Mouse (Mus musculus) heart, adult 11 months (tissue): ENCODE measurements around the gene St13.

Source experiments
- DNase-seq: peaks from one replicate; pipeline ENCODE4 v3.0.0; 2022

The St13 gene

DNA sequence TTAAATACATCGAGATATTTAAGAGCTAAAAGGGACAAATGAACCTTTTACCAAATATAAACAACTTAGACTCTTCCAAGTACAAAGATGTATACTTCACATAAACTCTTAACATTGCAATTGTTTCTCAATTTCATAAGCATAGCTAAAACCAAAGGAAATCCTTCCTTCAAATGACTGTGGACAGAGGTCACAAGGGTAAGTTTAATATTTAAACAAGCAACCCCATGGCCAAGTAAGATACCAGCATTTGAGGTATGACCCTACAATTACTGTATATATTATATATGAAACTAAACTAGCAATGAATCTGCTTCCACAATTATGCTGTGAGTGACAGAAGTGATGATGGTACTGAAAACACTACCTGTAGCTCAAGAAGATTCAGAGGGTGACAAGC lies 35.6 kb downstream of the St13 start:
- DNase-seq: no peak

DNA sequence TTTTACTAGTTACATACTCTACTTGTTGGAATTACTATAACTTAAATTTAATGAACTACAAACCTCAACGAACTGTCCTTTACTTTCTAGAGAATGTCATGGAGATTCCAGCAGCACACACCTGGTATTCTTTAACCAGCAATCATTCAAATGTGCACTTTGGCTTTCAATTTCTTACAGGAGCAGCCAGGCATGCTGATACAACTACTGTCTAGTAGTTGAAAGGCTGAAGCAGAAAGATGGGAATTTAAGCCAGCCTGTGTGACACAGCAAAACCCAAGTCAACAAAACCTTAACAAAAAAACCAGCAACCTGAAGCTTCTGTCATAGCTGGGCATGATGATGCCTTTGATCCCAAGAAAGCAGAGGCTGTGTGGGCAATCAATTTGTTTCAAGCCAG lies 37.4 kb downstream of the St13 start:
- DNase-seq: peak; percentile 42

- peak; percentile 86 for DNase-seq
Measured at GRCm38 (mm10) chr15:81361417-81362015, 38.4 kb downstream of the St13 start.

GRCm38 (mm10) chr15:81361022-81361404 lies 38.9 kb downstream of the St13 start:
- DNase-seq: no peak

DNA sequence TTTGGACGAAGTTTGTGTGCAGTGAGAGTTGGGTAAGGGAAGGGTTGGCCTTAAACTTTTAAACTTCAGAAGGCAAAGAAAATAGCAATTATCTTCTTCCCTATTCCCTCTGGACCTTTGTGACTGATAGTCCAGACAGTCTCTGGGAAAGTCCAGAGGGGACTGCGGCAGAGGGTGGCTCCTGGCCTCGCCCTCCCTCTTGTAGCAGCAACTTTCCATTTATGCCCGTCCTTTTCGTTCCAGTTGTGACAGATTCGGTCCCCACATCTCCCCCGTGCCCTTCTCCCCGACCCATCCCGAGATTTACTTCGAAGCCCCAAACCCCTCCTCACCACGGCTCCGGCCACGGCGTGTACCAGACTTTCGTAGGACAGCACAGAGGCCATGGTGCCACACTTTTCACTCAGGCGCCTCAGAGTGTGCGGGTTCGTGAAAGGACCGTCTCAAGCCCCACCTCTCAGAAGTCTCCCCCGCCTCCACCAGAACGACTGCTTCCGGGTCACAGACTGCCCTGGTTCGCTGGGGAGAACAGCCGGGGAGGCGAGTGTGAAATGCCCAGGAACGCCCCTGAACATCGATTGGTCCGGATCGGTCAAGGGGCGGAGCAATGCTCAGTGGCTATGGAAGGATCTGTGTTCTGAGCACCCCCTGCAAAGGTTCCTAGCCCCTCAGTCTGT lies 39.4 kb downstream of the St13 start, which contains the start of gene Slc25a17:
Gene Slc25a17, minus strand, starts transcription at position 468 of the 677 bp plus-strand sequence.
- peak; percentile 100 for DNase-seq

DNA sequence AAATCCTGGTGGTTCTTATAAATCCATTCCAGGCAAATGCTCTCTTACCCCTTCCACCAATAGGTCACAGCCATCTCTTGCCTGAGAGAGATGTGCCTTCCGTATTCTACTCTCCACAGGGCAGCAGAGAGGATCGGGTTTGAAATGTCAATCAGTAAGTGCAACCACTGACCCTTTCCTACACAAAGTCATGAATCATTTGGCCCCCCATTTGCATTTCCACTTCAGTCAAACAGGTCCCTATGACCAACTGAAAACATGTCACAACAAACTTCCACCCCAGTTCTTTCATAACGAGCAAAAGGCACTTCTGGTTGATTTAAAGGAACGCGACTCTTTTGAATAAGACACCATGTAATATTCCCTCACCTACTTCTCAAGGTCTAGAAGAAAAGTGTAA lies 40.5 kb downstream of the St13 start:
- DNase-seq: peak; percentile 72

DNA sequence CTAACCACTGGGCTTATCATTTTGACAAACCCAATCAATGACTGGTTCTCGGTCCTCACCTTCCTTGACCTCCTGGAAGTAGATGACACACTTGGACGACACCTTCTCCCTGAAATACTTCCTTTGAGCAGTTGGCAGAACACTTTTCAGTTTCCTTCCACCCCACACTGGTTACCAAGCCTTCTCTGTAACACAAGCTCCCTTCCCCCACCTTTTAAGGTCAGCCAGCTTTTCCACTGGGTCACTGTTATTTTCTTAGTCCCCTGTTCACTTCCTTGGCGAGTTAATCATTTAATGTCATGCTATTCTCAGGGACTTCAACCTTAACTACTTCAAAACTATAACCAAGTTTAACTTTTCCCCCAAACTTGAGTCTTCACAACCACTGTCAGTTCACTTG lies 40.9 kb downstream of the St13 start:
- DNase-seq: peak; percentile 68

GRCm38 (mm10) chr15:81356946-81357345 lies 42.9 kb downstream of the St13 start:
- DNase-seq: peak; percentile 59

DNA sequence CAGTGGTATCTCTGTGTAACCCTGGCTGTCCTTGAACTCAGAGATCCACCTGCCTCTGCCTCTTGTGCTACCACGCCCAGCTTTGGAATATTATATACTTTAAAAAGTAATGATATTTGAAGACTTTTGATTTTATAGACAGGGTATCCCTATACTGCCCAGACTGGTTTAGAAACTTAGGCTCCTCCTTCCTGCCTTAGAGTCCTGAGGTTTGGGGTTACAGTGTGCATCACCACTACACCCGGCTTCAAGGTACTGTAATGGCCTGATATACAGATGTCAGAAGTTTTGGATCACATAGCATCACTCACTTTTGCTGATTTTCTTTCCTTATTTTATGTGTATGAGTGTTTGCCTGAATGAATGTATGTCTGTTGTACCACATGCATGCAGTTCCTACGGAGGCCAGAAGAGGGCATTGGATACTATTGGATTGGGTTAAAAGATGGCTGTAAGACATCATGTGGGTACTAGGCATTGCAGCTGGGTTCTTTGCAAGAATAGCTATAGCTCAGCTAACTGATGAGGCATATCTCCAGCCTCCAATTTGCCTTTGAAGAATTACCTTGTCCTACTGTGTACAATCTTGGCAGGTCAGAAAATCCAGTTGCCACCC lies 44.6 kb downstream of the St13 start:
- peak; percentile 76 for DNase-seq

DNA sequence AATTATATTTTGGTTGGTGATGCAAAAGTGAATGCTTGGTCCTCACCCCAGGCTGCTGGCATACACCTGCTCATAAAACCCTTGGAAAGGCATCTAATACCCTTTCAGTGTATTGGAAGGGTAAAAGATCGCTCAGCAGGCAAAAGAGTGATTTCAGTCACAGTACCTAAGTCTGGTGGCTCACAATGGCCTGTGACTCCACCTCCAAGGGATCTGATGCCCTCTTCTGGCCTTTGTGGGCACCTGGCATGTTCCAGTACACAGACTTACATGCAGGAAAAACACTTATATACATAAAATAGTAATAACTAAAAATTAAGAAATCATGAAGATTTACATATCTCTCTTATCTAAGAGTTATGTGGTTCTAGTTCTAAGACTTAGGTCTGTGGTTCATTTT lies 47.2 kb downstream of the St13 start:
- no peak for DNase-seq

DNA sequence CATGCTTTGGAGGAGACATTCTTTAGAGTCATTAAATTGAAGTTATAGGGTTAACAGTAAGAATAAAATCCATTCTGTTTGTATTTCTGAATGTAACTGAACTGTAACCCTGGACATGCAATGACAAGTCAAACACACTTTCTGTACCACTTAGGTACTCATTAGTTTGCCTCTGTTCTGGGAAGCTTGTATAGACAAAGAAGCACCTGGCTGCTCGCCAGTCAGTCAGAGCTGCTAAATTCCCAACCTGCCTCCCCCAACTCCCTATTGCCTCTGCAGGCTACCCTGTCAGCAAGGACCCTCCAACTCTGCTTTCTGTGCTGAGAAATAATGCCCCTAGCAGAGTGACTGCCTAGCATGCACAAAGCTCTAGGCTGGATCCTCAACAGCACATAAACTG lies 49.5 kb downstream of the St13 start:
- DNase-seq: peak; percentile 74

- DNase-seq: peak; percentile 58
Measured at GRCm38 (mm10) chr15:81348366-81348765, 51.5 kb downstream of the St13 start.

DNA sequence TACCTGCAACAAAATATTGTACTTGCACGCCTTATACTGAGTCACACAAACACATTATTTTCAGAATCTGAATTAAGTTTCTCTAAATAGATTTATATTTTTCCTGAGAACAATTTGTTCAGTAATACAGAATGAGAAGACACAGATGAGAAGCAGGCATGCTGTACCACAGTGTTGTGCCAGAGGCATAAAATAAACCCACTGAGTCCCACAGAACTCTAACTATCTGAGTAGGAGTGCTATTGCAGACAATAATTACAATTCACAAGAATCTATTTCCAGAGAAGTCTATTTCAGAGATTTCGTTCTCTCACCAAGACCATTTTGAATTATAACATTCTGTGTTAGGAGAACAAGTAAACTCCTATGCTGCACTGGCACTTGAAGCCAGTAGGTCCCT lies 52.4 kb downstream of the St13 start:
- DNase-seq: no peak

GRCm38 (mm10) chr15:81341426-81341825 lies 58.5 kb downstream of the St13 start:
- DNase-seq: peak; percentile 50

DNA sequence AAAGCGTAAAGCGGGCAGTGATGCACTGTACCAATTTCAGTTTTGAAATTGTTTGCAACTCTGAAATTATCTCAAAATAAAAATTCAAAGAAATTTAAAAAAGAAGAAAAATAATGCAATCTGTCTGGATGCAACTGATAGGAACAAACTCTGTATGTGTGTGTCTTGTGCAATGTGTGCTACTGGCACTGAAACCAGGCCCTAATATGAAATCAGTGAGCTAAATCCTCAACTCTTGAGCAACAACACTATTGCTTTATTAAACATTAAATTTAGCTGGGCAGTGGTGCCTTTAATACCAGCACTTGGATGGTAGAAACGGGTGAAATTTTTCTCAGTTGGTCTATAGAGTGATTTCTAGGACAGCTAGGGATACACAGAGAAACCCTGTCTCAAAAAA lies 60.7 kb downstream of the St13 start:
- DNase-seq: peak; percentile 30

DNA sequence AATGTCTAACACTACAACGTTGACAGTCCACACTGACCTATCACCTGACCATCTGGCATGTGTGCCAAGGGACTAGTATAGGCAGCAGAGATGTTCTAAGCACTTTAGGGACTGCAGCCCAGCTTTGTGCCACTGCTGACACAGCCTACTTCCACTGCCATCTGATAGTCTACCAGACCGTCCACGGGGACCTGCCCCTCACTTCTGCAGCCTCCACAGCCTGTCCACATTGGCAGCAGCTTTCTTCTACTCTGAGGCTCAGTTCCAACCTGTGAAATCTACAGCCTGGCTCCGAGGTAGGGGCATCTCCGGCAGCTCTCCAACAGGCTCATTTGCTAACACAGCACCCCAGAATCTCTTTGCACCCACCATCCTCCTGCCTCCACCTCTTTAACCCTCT lies 63.4 kb downstream of the St13 start:
- DNase-seq: peak; percentile 76

DNA sequence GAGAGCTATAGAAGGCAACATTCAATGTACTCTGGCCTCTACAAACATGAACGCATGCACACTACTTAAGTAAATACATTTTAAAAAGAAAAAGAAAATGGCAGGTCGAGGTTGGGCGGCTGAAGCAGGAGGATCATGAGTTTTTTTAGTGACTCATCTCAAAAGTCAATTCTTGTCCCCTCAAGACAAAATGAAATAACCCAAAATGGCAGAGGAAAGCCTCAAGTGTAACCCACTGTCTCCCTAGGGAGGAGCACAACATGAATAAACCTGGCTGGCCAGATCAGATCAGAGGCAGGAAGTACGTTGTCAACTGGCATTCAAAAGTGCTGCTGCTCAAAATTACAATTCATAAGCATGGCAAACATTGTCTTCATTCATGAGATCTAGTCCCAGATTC lies 67.4 kb downstream of the St13 start:
- DNase-seq: no peak

- DNase-seq: peak; percentile 53
Measured at GRCm38 (mm10) chr15:81330816-81331433, 69.0 kb downstream of the St13 start.

DNA sequence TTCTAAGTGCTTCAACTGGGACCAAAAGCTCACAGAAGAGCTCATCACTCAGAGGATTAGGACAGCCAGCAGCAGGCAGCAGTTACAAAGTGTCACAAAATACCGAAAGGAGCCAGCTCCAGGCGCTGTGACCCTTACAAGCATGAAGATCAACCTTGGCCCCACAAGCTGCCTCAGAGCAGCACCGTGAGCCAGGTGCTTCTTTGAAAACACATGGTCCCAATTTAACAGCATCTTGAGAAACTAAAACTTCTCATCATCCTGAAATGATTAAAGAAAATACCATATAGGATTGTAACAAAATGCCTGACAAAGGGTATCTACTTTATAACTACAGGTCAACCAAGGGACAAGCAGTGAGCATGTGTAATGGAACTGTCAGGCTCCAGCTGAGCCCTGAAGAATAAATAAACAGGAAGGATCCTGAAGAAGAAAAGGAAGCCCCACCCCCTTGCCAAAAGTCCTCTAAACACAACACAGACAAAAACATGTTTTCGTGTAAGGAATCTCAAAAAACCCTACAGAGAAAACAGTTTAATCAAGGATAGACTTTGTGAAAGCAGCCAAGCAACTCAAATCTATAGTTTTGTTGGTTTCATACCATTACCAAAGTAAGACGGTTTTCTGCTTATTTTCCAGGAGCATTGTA lies 70.0 kb downstream of the St13 start:
- DNase-seq: peak; percentile 78

DNA sequence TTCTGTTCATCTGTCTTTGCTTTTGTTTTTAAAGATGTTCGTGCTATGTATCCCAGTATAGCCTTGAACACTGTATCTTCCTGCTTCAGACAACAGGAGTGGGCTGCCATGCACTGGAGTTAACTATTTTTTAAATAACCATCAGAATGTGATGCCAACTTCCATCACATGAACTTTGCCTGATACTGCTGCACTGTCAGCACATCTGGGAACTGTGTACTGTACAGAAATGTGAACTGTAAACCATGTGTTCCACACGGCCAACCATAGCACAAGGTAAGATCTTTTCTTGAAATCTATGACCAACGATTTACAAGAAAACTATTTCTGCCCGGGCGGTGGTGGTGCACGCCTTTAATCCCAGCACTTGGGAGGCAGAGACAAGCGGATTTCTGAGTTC lies 72.4 kb downstream of the St13 start:
- DNase-seq: no peak

GRCm38 (mm10) chr15:81324979-81325378 lies 74.9 kb downstream of the St13 start:
- no peak for DNase-seq

DNA sequence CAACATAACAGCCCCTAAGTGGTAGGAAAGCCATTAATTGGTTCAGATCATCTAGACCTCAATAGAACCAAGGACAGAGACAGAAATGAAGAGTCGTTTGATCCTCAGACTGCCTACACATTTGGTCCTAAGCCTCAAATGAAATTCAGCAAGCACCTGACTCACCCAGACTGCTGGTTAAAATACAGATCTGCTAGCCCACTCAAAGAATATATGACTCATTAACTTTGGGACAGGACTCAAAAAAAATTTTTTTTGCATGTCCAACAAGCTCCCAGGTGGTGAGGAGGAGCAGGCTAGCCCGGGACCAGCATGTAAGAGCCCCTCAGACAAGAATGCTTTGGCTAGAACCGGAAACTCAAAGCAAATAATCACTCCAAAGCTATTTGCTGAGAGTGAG lies 79.7 kb downstream of the St13 start:
- no peak for DNase-seq

DNA sequence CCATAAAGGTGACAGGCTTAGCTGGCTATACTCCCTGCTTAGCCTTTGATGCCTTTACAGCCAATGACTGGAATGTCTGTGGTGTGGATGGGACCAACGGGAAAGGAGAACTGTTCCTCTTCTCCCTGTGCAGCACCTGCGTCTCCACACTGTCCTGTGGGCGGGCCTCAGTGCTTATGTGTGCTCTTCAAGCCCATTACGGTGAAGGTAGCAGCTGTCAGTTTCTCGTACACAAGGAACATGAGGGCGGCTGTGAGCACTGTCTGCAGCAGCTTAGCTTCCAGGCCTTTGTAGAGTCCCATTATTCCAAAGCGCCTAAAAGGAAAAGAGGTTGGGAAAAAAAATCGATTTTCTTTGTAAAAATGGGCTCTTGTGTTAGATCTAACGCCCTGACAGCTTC lies 80.4 kb downstream of the St13 start:
- DNase-seq: no peak

GRCm38 (mm10) chr15:81313928-81314327 lies 85.9 kb downstream of the St13 start:
- no peak for DNase-seq
